Mouse (Mus musculus) heart, embryonic 16.5 days (tissue): Measurements from ENCODE around the gene Otulin. TPM values are rescaled to one million over a fixed set of nuclear protein-coding genes. Genes with fewer than 3 reads are reported as not detected.

Experiments used
- ATAC-seq: fragments of 200-750 bp; cut with Nextera tagmentation; replicated peaks from 2 replicates; pipeline ENCODE4 v1.8.0; 2017; ENCODE audit warnings: moderate number of reproducible peaks; ENCODE audit not compliant: insufficient read depth, low FRiP score; ENCODE audit errors: extremely low read depth
- H3K27ac ChIP-seq: fragments of 300-500 bp; sonication (generic); 2 replicates; pipeline ENCODE4 v1.5.1; 2014; ENCODE audit warnings: mild to moderate bottlenecking, low read length, control low read depth, moderate library complexity
- H3K27me3 ChIP-seq: fragments of 300-500 bp; sonication (generic); 2 replicates; pipeline ENCODE4 v1.6.1; 2014; ENCODE audit warnings: low read length, mixed read lengths; ENCODE audit not compliant: control insufficient read depth, insufficient read depth
- H3K36me3 ChIP-seq: fragments of 300-500 bp; sonication (generic); 2 replicates; pipeline ENCODE4 v1.6.1; 2014; ENCODE audit not compliant: control insufficient read depth, insufficient read depth
- H3K4me1 ChIP-seq: fragments of 300-500 bp; sonication (generic); 2 replicates; pipeline ENCODE4 v1.6.1; 2014; ENCODE audit warnings: low read length, mixed read lengths; ENCODE audit not compliant: control insufficient read depth, insufficient read depth
- H3K4me2 ChIP-seq: fragments of 300-500 bp; sonication (generic); 2 replicates; pipeline ENCODE4 v1.6.1; 2014; ENCODE audit warnings: low read depth, mild to moderate bottlenecking, control low read depth, low read length
- H3K4me3 ChIP-seq: fragments of 300-500 bp; sonication (generic); 2 replicates; pipeline ENCODE4 v1.5.1; 2014; ENCODE audit warnings: mild to moderate bottlenecking, control low read depth, low read length
- H3K9ac ChIP-seq: fragments of 300-500 bp; sonication (generic); 2 replicates; pipeline ENCODE4 v1.6.1; 2014; ENCODE audit warnings: low read length, control low read depth
- H3K9me3 ChIP-seq: fragments of 300-500 bp; sonication (generic); replicated peaks from 2 replicates; pipeline ENCODE4 v1.6.1; 2016; ENCODE audit warnings: low read length; ENCODE audit not compliant: control insufficient read depth
- WGBS: fragments of 180-500 bp; shearing (Covaris S2); extraction: QIAGEN DNeasy Blood & Tissue Kit; methylation state at CpG from one replicate; pipeline ENCODE4 v1.1.7; 2014; 5-methylcytosine and 5-hydroxymethylcytosine counted together
- polyA plus RNA-seq: library from polyadenylated mRNA; unstranded; fragments of >200 nt; fragmentation: Nextera tagmentation; extraction: Ambion mirVana; gene quantifications from 2 replicates; pipeline ENCODE4 v1.2.1, GENCODE M21; 2015

Gene Otulin
- polyA plus RNA-seq, 1 experiment from 2014 or later, result 26.0 TPM

GRCm38 (mm10) chr15:27571179-27571578 is 59.3 kb downstream of the Otulin start:
- no peak overlapping the region for H3K27ac ChIP-seq
- H3K9me3 ChIP-seq, result no peaks in the 10 kb centered on the region
- no peak overlapping the region for H3K9ac ChIP-seq
- H3K4me2 ChIP-seq, result no peak overlapping the region
- 0 out of 2 replicates have a peak, but pooled peaks cover 3% of the 10 kb centered on the region for H3K36me3 ChIP-seq
- 0 out of 2 replicates have a peak, but pooled peaks have one; percentile 21 for ATAC-seq
- H3K4me3 ChIP-seq, result no peak overlapping the region
- no peaks in the 10 kb centered on the region for H3K27me3 ChIP-seq
- H3K4me1 ChIP-seq, result peaks cover 10% of the 10 kb centered on the region
- whole genome bisulfite sequencing, result 56% methylated on average over 8 of the region's 8 CpGs

- Histone ChIP-seq H3K4me3 (no peak overlapping the region), H3K4me1 (peaks cover 2% of the 10 kb centered on the region; the same call in 1 of the 2 replicates), H3K4me2 (no peak overlapping the region), H3K9me3 (no peaks in the 10 kb centered on the region), H3K9ac (no peak overlapping the region), H3K27me3 (no peaks in the 10 kb centered on the region), H3K27ac (no peak overlapping the region), H3K36me3 (0 out of 2 replicates have a peak, but pooled peaks cover 3% of the 10 kb centered on the region)
- no peak for ATAC-seq
- 85% methylated on average over 4 of the region's 4 CpGs for WGBS
These were observed 60.1 kb downstream of the Otulin start for GRCm38 (mm10) chr15:27570385-27570784.

- Histone ChIP-seq H3K9ac (no peak overlapping the region), H3K4me2 (no peak overlapping the region), H3K27ac (no peak overlapping the region), H3K27me3 (no peaks in the 10 kb centered on the region), H3K4me3 (no peak overlapping the region), H3K36me3 (0 out of 2 replicates have a peak, but pooled peaks cover 3% of the 10 kb centered on the region), H3K4me1 (no peaks in the 10 kb centered on the region), H3K9me3 (no peaks in the 10 kb centered on the region)
- no peak for ATAC-seq
- 89% methylated on average over 2 of the region's 2 CpGs for WGBS
These were observed 60.6 kb downstream of the Otulin start for GRCm38 (mm10) chr15:27569924-27570323.

DNA sequence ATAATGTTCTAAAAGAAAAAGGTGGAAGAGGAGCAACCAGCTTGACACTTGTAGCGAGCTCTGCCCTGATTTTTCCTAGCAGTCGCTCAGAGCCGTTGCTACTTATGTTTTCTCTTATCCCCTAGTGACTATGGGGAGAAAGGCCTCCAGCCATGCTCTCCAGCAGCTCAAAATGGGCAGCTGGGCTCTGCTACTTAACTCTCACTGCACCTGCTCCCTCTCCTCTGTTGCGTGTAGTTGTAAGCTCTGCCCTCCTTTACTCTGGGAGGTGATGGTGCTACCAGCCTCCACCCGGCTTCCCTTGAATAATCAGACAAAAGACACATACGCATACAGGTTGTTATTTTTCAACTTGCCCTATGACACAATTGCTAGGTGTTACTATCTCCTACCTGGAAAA is 62.1 kb downstream of the Otulin start:
- Histone ChIP-seq H3K36me3 (0 out of 2 replicates have a peak, but pooled peaks cover 3% of the 10 kb centered on the region), H3K4me2 (no peak overlapping the region), H3K4me3 (no peak overlapping the region), H3K27ac (no peak overlapping the region), H3K4me1 (no peaks in the 10 kb centered on the region), H3K27me3 (no peaks in the 10 kb centered on the region), H3K9ac (no peak overlapping the region), H3K9me3 (no peaks in the 10 kb centered on the region)
- ATAC-seq, result no peak
- 84% methylated on average over 6 of the region's 6 CpGs for WGBS

GRCm38 (mm10) chr15:27567356-27567755 is 63.1 kb downstream of the Otulin start:
- Histone ChIP-seq H3K9me3 (no peaks in the 10 kb centered on the region), H3K9ac (no peak overlapping the region), H3K27me3 (no peaks in the 10 kb centered on the region), H3K4me2 (no peak overlapping the region), H3K36me3 (0 out of 2 replicates have a peak, but pooled peaks cover 3% of the 10 kb centered on the region), H3K4me3 (no peak overlapping the region), H3K4me1 (no peaks in the 10 kb centered on the region), H3K27ac (no peak overlapping the region)
- 92% methylated on average over 16 of the region's 16 CpGs for WGBS
- no peak for ATAC-seq

DNA sequence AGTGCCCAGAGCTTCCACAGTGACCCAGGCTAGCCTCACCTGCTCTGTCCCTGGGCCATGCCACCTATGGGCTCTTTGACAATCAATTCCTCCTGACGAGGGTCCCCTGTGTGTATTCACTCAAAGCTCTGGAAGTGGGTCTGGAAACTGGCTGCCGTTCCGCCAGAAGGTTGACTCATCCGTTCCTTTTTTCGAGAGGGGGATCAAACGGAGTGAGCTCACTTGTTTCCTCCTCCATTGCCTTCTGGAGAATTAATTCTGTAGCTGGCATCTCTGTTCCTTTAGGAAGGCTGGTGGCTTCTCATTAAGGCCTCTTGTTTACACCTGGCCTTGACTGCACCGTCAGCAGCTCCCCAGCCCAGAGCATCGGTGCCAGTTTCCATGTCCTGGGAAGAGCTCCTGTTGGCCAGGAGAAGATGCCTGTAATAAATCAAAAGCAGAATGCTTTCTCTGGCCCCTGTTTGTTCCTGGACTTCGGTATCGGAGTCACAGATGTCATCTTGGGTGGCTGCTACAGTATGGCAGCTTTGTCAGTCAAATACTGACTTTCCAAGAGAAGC is 64.8 kb downstream of the Otulin start:
- no peaks in the 10 kb centered on the region for H3K4me1 ChIP-seq
- no peak overlapping the region for H3K9ac ChIP-seq
- H3K4me2 ChIP-seq, result no peak overlapping the region
- H3K9me3 ChIP-seq, result no peaks in the 10 kb centered on the region
- WGBS, result 87% methylated on average over 10 of the region's 10 CpGs
- H3K4me3 ChIP-seq, result no peak overlapping the region
- no peaks in the 10 kb centered on the region for H3K27me3 ChIP-seq
- H3K36me3 ChIP-seq, result 0 out of 2 replicates have a peak, but pooled peaks cover 3% of the 10 kb centered on the region
- no peak overlapping the region for H3K27ac ChIP-seq
- ATAC-seq, result no peak

GRCm38 (mm10) chr15:27564106-27565100 is 66.1 kb downstream of the Otulin start:
- Histone ChIP-seq H3K9me3 (no peaks in the 10 kb centered on the region), H3K27me3 (no peaks in the 10 kb centered on the region), H3K36me3 (0 out of 2 replicates have a peak, but pooled peaks cover 3% of the 10 kb centered on the region), H3K9ac (no peak overlapping the region), H3K4me2 (no peak overlapping the region), H3K4me1 (no peaks in the 10 kb centered on the region), H3K4me3 (no peak overlapping the region), H3K27ac (no peak overlapping the region)
- no peak for ATAC-seq
- WGBS, result 89% methylated on average over 14 of the region's 14 CpGs

DNA sequence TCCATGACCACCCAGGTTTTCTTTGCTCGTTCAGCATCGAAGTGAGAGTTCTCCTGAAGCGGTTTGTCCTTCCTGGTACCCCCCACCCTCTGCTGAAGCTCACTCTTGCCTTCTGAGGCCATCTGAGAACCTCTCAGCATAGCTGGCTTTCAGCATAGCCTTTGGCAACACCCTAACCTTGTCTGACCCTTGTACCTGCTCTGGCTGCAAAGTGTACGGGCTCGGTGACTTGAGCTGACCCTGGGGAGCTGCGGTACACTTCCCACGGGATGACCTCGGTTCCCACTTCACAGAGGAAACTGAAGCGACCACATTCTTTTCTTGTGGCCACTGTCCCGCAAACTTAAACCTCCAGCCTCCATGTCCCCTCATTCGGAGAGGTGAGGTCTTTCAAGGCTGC is 70.2 kb downstream of the Otulin start:
- Histone ChIP-seq H3K4me3 (no peak overlapping the region), H3K36me3 (no peaks in the 10 kb centered on the region), H3K27ac (no peak overlapping the region), H3K9me3 (no peaks in the 10 kb centered on the region), H3K4me1 (peaks cover 4% of the 10 kb centered on the region; the same call in 1 of the 2 replicates), H3K4me2 (no peak overlapping the region), H3K9ac (no peak overlapping the region), H3K27me3 (no peaks in the 10 kb centered on the region)
- WGBS, result 76% methylated on average over 11 of the region's 11 CpGs
- ATAC-seq, result no peak
